Mouse (Mus musculus) G1E (cell line): ENCODE results near the gene Itfg2. TPM values are rescaled to one million over a fixed set of nuclear protein-coding genes. Genes with fewer than 3 reads are reported as not detected.

Source experiments
- ATAC-seq: 2 replicates; pipeline ENCODE4 v1.8.0; 2016; ENCODE audit warnings: mild to moderate bottlenecking; ENCODE audit not compliant: insufficient number of reproducible peaks, poor library complexity, low FRiP score, severe bottlenecking; ENCODE audit errors: extremely low read depth
- DNase-seq: peaks from one replicate; pipeline ENCODE4 v3.0.0; 2012; ENCODE audit warnings: low spot score
- H3K27me3 ChIP-seq: 2 replicates; pipeline ENCODE4 v1.6.1; 2012; ENCODE audit warnings: mild to moderate bottlenecking, low read length, inconsistent platforms; ENCODE audit not compliant: insufficient read depth
- H3K36me3 ChIP-seq: replicated peaks from 2 replicates; pipeline ENCODE3; 2012; ENCODE audit warnings: mild to moderate bottlenecking, inconsistent platforms
- H3K4me1 ChIP-seq: 2 replicates; pipeline ENCODE4 v1.6.1; 2012; ENCODE audit warnings: low read depth, low read length, inconsistent platforms, mixed read lengths; ENCODE audit not compliant: insufficient read depth
- H3K4me3 ChIP-seq: 2 replicates; pipeline ENCODE4 v1.5.1; 2012; ENCODE audit warnings: low read depth, mild to moderate bottlenecking, inconsistent platforms, low read length, moderate library complexity, mixed read lengths
- H3K9me3 ChIP-seq: replicated peaks from 2 replicates; pipeline ENCODE4 v1.6.1; 2012; ENCODE audit warnings: inconsistent platforms
- CTCF ChIP-seq: IDR thresholded peaks from 2 replicates; pipeline ENCODE4 v1.5.1; 2012; ENCODE audit warnings: low read depth, low read length, inconsistent platforms, mixed read lengths
- GATA1 ChIP-seq: IDR thresholded peaks from 2 replicates; pipeline ENCODE4 v1.6.1; 2012; ENCODE audit warnings: borderline replicate concordance, low read length, inconsistent platforms, mixed read lengths
- GATA2 ChIP-seq: IDR thresholded peaks from 2 replicates; pipeline ENCODE4 v1.6.1; 2012; ENCODE audit warnings: low read depth, low read length, inconsistent platforms, borderline replicate concordance
- POLR2AphosphoS5 ChIP-seq: IDR thresholded peaks from 2 replicates; pipeline ENCODE4 v1.6.1; 2012; ENCODE audit warnings: low read depth, low read length, inconsistent platforms; ENCODE audit not compliant: insufficient replicate concordance
- TAL1 ChIP-seq: conservative IDR thresholded peaks from 2 replicates; pipeline ENCODE4 v1.6.1; 2012; ENCODE audit warnings: low read depth, low read length, inconsistent platforms, mixed read lengths
- polyA plus RNA-seq: library from polyadenylated mRNA; stranded (reverse); fragments of >175 nt; gene quantifications from 2 replicates; pipeline ENCODE4 v1.2.3, GENCODE M21; 2012
- total RNA-seq, 2 experiments: library from RNA; stranded (forward) in 1 of 2; stranded (reverse) in 1 of 2; fragments of 200-1000 nt in 1 of 2; fragments of >200 nt in 1 of 2; fragmentation: Nextera tagmentation in 1 of 2; gene quantifications; 2 replicates each; pipeline ENCODE4 v1.2.3; 2014 to 2017

Gene Itfg2
- total and polyA plus RNA-seq, 3 experiments, result 12.3 to 27.2 (median 22.4) TPM

DNA sequence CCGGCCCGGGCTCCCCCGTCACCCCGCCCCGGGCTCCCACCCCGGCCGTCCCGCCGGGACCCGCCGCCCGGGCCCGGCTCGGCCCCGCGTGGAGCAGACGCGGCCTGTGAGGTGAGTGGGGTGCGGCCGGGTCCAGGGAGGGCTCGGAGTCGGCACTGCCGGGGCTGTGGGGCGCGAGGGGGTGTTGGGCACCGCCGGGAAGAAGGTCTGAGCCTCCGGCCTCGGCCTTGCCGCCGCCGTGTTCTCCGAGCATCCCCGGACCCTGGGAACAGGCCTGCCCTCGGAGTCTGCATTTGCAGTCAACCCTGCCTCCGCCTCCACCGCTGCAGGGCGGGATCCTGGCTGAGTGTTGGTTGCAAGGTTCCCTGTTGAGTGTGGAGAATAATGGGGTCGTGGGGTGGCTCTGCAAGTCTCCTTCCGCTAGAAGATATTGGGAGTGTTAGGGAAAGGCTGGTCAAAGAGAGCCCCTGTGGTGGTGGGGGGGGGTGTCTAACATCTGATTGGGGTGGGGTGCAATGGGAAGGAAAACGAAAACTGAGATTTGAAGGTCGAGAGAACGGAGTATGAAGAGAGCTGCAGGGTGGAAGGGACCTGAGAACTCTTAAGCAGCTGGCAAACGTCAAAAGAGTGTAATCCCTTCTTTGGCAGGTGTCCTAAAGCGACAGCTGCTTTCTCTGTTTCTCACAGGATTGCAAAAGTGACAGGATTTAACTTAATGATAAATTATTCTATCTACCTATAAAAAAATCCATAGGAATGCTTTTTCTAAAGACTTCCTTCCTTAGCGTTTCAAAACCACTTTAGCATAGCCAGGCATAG lies 61.5 kb downstream of the Itfg2 start:
- DNase-seq (peak; percentile 52), ATAC-seq (peak; percentile 5; the same call in 1 of the 2 replicates)
- Histone ChIP-seq H3K27me3 (no peaks in the 10 kb centered on the region), H3K9me3 (no peaks in the 10 kb centered on the region), H3K4me1 (peaks cover 45% of the 10 kb centered on the region), H3K4me3 (peak overlapping the region; percentile 94), H3K36me3 (peaks cover 67% of the 10 kb centered on the region)
- no peak for TF ChIP-seq GATA2
- TF ChIP-seq POLR2AphosphoS5, result no peak
- no peak for TF ChIP-seq TAL1
- TF ChIP-seq CTCF, result no peak
- TF ChIP-seq GATA1, result no peak

DNA sequence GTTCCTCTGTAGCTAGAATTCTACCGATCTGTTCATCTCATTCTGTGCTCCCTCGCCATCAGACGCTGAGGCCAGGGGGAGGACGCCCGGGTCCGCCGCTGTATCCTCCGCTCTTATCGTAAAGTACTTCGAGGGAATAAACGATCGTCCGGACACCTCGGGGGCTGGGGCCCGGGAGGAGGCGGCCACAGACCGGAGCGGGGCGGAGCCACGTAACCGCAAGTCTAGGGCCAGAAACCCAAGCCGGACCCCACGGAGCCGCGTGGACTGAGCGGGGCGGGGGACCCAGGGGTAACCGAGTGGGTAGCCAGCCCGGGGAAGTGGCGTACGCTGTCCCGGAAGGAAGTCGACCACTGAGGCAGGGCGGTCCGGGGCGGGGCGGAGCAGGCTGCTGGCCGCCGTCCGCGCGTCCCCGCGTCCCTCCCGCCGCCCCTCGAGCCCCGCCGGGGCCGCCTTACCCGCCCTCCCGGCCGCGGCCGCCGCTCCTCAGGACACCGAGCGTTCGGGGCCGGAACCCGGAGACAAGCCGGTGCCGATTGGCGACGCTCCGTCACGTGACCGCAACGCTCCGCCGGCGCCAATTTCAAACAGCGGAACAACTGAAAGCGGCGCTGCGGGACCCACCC lies 62.2 kb downstream of the Itfg2 start, which contains the start of the genes Rhno1 and Foxm1:
TSS of gene Rhno1 (minus strand) at position 531 of the 626 bp plus-strand sequence.
TSS of gene Foxm1 (plus strand) at position 587 of the 626 bp plus-strand sequence.
- ATAC-seq (peak; percentile 58), DNase-seq (peak; percentile 87)
- Histone ChIP-seq H3K27me3 (no peaks in the 10 kb centered on the region), H3K36me3 (peaks cover 68% of the 10 kb centered on the region), H3K9me3 (no peaks in the 10 kb centered on the region), H3K4me3 (peak within 1 kb of the TSS; percentile 94), H3K4me1 (peaks cover 45% of the 10 kb centered on the region)
- TF ChIP-seq POLR2AphosphoS5 (no peak), CTCF (no peak), TAL1 (no peak), GATA1 (no peak), GATA2 (no peak)

DNA sequence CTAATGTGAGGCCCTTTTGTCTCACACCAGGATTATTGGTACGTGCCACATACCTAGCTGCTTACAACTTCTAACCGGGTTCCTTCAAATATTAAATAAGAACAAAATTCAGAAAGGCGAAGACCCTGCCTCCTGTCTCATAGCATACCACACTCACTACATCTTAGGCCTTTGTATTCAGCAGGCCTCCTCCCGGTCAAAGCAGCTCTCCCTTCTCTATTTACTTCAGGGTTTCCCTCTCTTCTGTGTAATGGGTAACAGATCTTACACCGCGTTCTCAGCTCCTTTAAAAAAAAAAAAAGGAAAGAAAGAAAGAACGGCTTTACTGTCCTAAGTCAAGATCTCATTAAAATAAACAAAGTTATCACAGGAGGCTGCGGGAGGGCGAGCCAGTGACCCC lies 62.8 kb downstream of the Itfg2 start:
- H3K36me3 ChIP-seq, result peaks cover 68% of the 10 kb centered on the region
- no peaks in the 10 kb centered on the region for H3K9me3 ChIP-seq
- peaks cover 45% of the 10 kb centered on the region for H3K4me1 ChIP-seq
- H3K4me3 ChIP-seq, result peak overlapping the region; percentile 94
- TF ChIP-seq GATA1 (no peak), GATA2 (no peak), CTCF (no peak), POLR2AphosphoS5 (no peak), TAL1 (no peak)
- H3K27me3 ChIP-seq, result no peaks in the 10 kb centered on the region
- no peak for DNase-seq
- ATAC-seq, result peak; percentile 11; the same call in 1 of the 2 replicates

Other genes starting within 250 kb of the Itfg2 start
- not detected in 2 replicates for gene Tead4, start 124.1 kb downstream of the Itfg2 start, total RNA-seq (2014; fragmentation: Nextera tagmentation)
- 0.05 and 0.06 TPM in 2 replicates for gene Tead4, start 124.1 kb downstream of the Itfg2 start, total RNA-seq (2017)
- gene Tead4, start 124.1 kb downstream of the Itfg2 start, polyA plus RNA-seq, result not detected in 2 replicates
- gene Tulp3, start 69.1 kb downstream of the Itfg2 start, total RNA-seq (2014; fragmentation: Nextera tagmentation), result 29.6 and 32.4 TPM in 2 replicates
- gene Tulp3, start 69.1 kb downstream of the Itfg2 start, total RNA-seq (2017), result 4.5 and 5.2 TPM in 2 replicates
- gene Tulp3, start 69.1 kb downstream of the Itfg2 start, polyA plus RNA-seq, result 5.6 and 6.0 TPM in 2 replicates
- 52.4 and 52.8 TPM in 2 replicates for gene Rhno1, start 62.0 kb downstream of the Itfg2 start, total RNA-seq (2014; fragmentation: Nextera tagmentation)
- gene Rhno1, start 62.0 kb downstream of the Itfg2 start, total RNA-seq (2017), result 66.0 and 66.5 TPM in 2 replicates
- gene Rhno1, start 62.0 kb downstream of the Itfg2 start, polyA plus RNA-seq, result 82.8 and 84.1 TPM in 2 replicates
- gene Foxm1, start 62.0 kb downstream of the Itfg2 start, total RNA-seq (2014; fragmentation: Nextera tagmentation), result 82.2 and 121 TPM in 2 replicates
- gene Foxm1, start 62.0 kb downstream of the Itfg2 start, total RNA-seq (2017), result 18.9 and 21.4 TPM in 2 replicates
- 72.3 and 76.3 TPM in 2 replicates for gene Foxm1, start 62.0 kb downstream of the Itfg2 start, polyA plus RNA-seq
- gene Tex52, start 49.5 kb downstream of the Itfg2 start, total RNA-seq (2014; fragmentation: Nextera tagmentation), result not detected in 2 replicates
- 0.11 and 0.23 TPM in 2 replicates for gene Tex52, start 49.5 kb downstream of the Itfg2 start, total RNA-seq (2017)
- not detected in 2 replicates for gene Tex52, start 49.5 kb downstream of the Itfg2 start, polyA plus RNA-seq
- not detected in 2 replicates for gene Gm44596, start 49.4 kb downstream of the Itfg2 start, total RNA-seq (2014; fragmentation: Nextera tagmentation)
- not detected in 2 replicates for gene Gm44596, start 49.4 kb downstream of the Itfg2 start, total RNA-seq (2017)
- not detected in 2 replicates for gene Gm44596, start 49.4 kb downstream of the Itfg2 start, polyA plus RNA-seq
- not detected in 2 replicates for gene Nrip2, start 25.6 kb downstream of the Itfg2 start, total RNA-seq (2014; fragmentation: Nextera tagmentation)
- 0.06 and 0.11 TPM in 2 replicates for gene Nrip2, start 25.6 kb downstream of the Itfg2 start, total RNA-seq (2017)
- gene Nrip2, start 25.6 kb downstream of the Itfg2 start, polyA plus RNA-seq, result not detected in 2 replicates
- gene Fkbp4, start 13.7 kb upstream of the Itfg2 start, total RNA-seq (2014; fragmentation: Nextera tagmentation), result 127 and 144 TPM in 2 replicates
- 240 and 265 TPM in 2 replicates for gene Fkbp4, start 13.7 kb upstream of the Itfg2 start, total RNA-seq (2017)
- 341 and 369 TPM in 2 replicates for gene Fkbp4, start 13.7 kb upstream of the Itfg2 start, polyA plus RNA-seq
- not detected in 2 replicates for gene Pzp, start 101.8 kb upstream of the Itfg2 start, total RNA-seq (2014; fragmentation: Nextera tagmentation)
- 0.05 TPM in 1 of 2 replicates, not detected in the other for gene Pzp, start 101.8 kb upstream of the Itfg2 start, total RNA-seq (2017)
- not detected in 2 replicates for gene Pzp, start 101.8 kb upstream of the Itfg2 start, polyA plus RNA-seq
- gene A2ml1, start 156.7 kb upstream of the Itfg2 start, total RNA-seq (2014; fragmentation: Nextera tagmentation), result not detected in 2 replicates
- gene A2ml1, start 156.7 kb upstream of the Itfg2 start, total RNA-seq (2017), result 0.05 and 0.12 TPM in 2 replicates
- not detected in 2 replicates for gene A2ml1, start 156.7 kb upstream of the Itfg2 start, polyA plus RNA-seq
- not detected in 2 replicates for gene Klrb1a, start 198.6 kb upstream of the Itfg2 start, total RNA-seq (2014; fragmentation: Nextera tagmentation)
- gene Klrb1a, start 198.6 kb upstream of the Itfg2 start, total RNA-seq (2017), result 0.11 and 0.12 TPM in 2 replicates
- not detected in 2 replicates for gene Klrb1a, start 198.6 kb upstream of the Itfg2 start, polyA plus RNA-seq
- not detected in 2 replicates for gene Clec2h, start 237.5 kb upstream of the Itfg2 start, total RNA-seq (2014; fragmentation: Nextera tagmentation)
- gene Clec2h, start 237.5 kb upstream of the Itfg2 start, total RNA-seq (2017), result 0.06 and 0.11 TPM in 2 replicates
- gene Clec2h, start 237.5 kb upstream of the Itfg2 start, polyA plus RNA-seq, result not detected in 2 replicates